Mouse (Mus musculus) embryonic facial prominence, embryonic 10.5 days (tissue): Measurements from ENCODE around the gene Erc2. TPM values are rescaled to one million over a fixed set of nuclear protein-coding genes. Genes with fewer than 3 reads are reported as not detected.

Experiments used
- DNase-seq: peaks from one replicate; pipeline ENCODE4 v3.0.0-alpha.2; 2017; ENCODE audit warnings: low spot score
- H3K27ac ChIP-seq: fragments of 300-500 bp; sonication (generic); replicated peaks from 2 replicates; pipeline ENCODE4 v1.5.1; 2016; ENCODE audit warnings: mild to moderate bottlenecking
- H3K27me3 ChIP-seq: fragments of 300-500 bp; sonication (generic); replicated peaks from 2 replicates; pipeline ENCODE4 v1.6.1; 2016; ENCODE audit warnings: low read depth, mild to moderate bottlenecking; ENCODE audit not compliant: poor library complexity, severe bottlenecking
- H3K36me3 ChIP-seq: fragments of 300-500 bp; sonication (generic); replicated peaks from 2 replicates; pipeline ENCODE4 v1.6.1; 2016; ENCODE audit warnings: mild to moderate bottlenecking, moderate library complexity
- H3K4me1 ChIP-seq: fragments of 300-500 bp; sonication (generic); 2 replicates; pipeline ENCODE4 v1.6.1; 2016
- H3K4me3 ChIP-seq: fragments of 300-500 bp; sonication (generic); 2 replicates; pipeline ENCODE4 v1.5.1; 2016; ENCODE audit warnings: mild to moderate bottlenecking, moderate library complexity
- H3K9me3 ChIP-seq: fragments of 300-500 bp; sonication (generic); 2 replicates; pipeline ENCODE4 v1.6.1; 2016; ENCODE audit warnings: mild to moderate bottlenecking
- WGBS: fragments of 180-500 bp; shearing (Covaris S2); methylation state at CpG from one replicate; pipeline ENCODE4 v1.1.7; 2016; 5-methylcytosine and 5-hydroxymethylcytosine counted together
- polyA plus RNA-seq: library from polyadenylated mRNA; unstranded; fragments of >200 nt; fragmentation: Nextera tagmentation; extraction: Ambion mirVana; gene quantifications from 2 replicates; pipeline ENCODE4 v1.2.1, GENCODE M21; 2016

Gene Erc2
- polyA plus RNA-seq, 1 experiment from 2014 or later: 7.2 TPM

DNA sequence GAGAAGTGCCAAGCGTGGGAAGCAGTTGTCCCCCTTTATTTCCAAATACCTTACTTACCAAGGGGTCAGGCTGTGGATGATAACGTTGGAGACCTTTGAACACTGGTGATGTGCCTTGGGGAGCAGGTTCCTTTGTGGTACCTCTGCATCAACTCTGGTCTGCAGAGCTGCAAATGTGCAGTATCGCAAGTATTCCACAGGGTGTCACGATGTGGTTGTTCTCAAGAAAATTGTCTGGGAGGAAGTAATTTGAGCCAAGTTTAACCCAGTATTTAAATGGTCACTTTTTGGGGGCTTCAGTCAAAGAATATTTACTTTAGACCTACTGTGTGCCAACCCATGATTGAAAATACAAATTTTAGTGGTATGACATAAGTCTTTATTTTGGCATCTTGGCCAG, 381.8 kb downstream of the Erc2 start:
- Histone ChIP-seq H3K4me1 (0 out of 2 replicates have a peak, but pooled peaks cover 2% of the 10 kb centered on the region), H3K9me3 (no peaks in the 10 kb centered on the region), H3K27me3 (no peaks in the 10 kb centered on the region), H3K36me3 (no peaks in the 10 kb centered on the region), H3K4me3 (no peak overlapping the region), H3K27ac (no peak overlapping the region)
- 55% methylated on average over 4 of the region's 4 CpGs for WGBS
- peak; percentile 18 for DNase-seq

DNA sequence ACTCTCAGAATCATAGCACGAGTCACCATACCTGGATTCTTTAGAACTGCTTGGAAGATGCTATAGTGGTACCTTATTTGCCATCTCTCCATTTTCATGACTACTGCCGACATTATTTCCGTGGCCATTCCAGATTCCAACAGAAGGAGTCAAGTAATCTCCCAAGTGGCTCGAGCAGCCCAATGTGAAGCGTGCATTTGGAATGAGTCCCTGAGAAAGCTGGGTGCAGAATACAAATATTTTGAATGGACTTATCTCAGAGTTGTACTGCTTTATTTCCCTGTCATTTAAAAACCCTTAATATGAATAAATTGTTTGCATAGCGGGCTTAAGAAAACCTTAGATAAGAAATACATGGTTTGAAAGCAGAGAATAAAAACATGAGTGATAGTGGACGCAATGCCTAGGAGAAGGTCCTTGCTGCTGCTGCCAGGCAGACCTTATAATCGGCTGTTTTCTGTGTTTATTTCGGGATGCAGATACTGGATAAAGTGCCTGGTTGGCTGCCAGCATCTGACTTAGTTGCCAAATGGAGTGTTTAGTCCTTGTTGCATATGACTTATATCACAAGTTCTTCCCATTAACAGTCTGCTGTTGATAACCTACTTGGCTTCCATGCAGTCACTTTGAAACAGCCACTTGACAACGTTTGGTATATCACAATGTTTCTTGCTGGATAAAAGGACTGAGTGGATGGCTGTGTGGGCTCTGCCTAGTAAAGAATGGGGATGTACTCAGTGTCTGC, 388.5 kb downstream of the Erc2 start:
- H3K4me1 ChIP-seq: no peaks in the 10 kb centered on the region
- no peaks in the 10 kb centered on the region for H3K36me3 ChIP-seq
- DNase-seq: no peak
- WGBS: 87% methylated on average over 10 of the region's 10 CpGs
- H3K9me3 ChIP-seq: no peaks in the 10 kb centered on the region
- no peak overlapping the region for H3K4me3 ChIP-seq
- H3K27ac ChIP-seq: no peak overlapping the region
- H3K27me3 ChIP-seq: no peaks in the 10 kb centered on the region

DNA sequence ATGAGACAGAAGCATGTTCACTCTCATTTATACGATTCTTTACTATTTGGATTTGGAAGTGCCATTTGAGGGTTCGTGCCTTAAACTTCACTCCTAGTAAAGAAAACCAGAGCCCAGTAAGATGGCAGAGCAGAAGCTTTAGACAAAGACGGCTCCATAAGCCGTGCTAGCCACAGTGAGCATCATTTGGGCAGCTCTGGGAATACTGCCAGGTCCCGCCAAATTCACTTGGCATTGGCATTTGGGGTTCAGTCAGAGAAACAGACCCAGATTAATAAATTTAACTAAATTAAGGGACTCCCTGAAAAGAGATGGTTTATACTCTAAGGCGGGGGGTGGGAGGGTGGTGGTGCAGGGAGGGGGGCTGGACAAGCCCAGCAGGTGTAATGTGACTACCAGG, 401.0 kb downstream of the Erc2 start:
- DNase-seq: no peak
- no peaks in the 10 kb centered on the region for H3K27me3 ChIP-seq
- no peak overlapping the region for H3K27ac ChIP-seq
- H3K9me3 ChIP-seq: no peaks in the 10 kb centered on the region
- H3K4me1 ChIP-seq: no peaks in the 10 kb centered on the region
- H3K4me3 ChIP-seq: no peak overlapping the region
- H3K36me3 ChIP-seq: no peaks in the 10 kb centered on the region
- WGBS: 88% methylated on average over 6 of the region's 6 CpGs

DNA sequence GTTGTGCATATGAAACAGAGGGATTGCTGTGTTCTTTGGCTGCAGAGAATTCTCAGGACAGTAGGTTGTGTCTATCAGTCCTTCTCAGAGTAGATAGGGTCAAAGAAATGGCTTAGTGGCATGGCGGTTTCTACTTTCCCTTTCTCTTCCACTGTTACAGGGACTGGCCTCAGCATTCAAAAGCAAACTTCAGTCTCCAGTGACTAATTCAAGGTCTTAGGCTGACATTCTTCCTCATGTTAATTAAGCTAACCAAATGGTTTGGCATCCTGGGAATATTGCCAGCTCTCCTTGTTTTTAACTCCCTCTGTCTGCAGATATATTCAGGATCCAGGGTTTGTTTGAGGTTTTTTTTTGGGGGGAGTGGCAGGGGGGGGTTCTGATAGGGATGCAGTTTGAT, 408.6 kb downstream of the Erc2 start:
- H3K27ac ChIP-seq: no peak overlapping the region
- 70% methylated on average over 1 of the region's 1 CpGs for WGBS
- H3K36me3 ChIP-seq: no peaks in the 10 kb centered on the region
- DNase-seq: no peak
- H3K27me3 ChIP-seq: no peaks in the 10 kb centered on the region
- no peaks in the 10 kb centered on the region for H3K4me1 ChIP-seq
- H3K4me3 ChIP-seq: no peak overlapping the region
- H3K9me3 ChIP-seq: no peaks in the 10 kb centered on the region

- no peaks in the 10 kb centered on the region for H3K9me3 ChIP-seq
- no peak overlapping the region for H3K4me3 ChIP-seq
- H3K36me3 ChIP-seq: no peaks in the 10 kb centered on the region
- no peaks in the 10 kb centered on the region for H3K27me3 ChIP-seq
- DNase-seq: no peak
- H3K27ac ChIP-seq: no peak overlapping the region
- 88% methylated on average over 2 of the region's 2 CpGs for WGBS
- no peaks in the 10 kb centered on the region for H3K4me1 ChIP-seq
These were observed 412.8 kb downstream of the Erc2 start for GRCm38 (mm10) chr14:28035013-28035412.

- WGBS: 63% methylated on average over 4 of the region's 4 CpGs
- Histone ChIP-seq H3K4me1 (peaks cover 15% of the 10 kb centered on the region), H3K27me3 (no peaks in the 10 kb centered on the region), H3K27ac (0 out of 2 replicates have a peak overlapping the region, but pooled peaks have one; percentile 37), H3K36me3 (no peaks in the 10 kb centered on the region), H3K4me3 (no peak overlapping the region), H3K9me3 (no peaks in the 10 kb centered on the region)
- no peak for DNase-seq
These were observed 420.9 kb downstream of the Erc2 start for GRCm38 (mm10) chr14:28043095-28043494.

DNA sequence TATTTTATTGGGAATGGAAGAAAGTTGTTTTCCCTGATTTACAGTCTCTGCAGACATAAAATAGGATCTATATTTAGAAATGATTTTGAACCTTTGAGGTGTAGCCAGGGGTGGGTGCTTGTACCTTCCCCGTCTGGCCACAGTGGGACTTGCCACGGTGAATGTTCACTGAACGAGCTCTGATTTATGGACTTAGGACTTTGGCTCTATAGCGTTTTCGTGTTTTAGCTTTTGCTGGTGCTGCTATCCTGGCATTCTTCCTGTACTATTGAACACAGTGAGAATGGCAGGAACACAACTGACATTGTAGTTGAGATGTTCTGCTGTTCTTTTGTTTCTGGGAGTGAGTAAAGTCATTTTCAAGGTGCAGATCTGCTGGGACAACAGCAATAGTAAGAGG, 429.4 kb downstream of the Erc2 start:
- no peaks in the 10 kb centered on the region for H3K9me3 ChIP-seq
- no peak overlapping the region for H3K4me3 ChIP-seq
- 94% methylated on average over 5 of the region's 5 CpGs for WGBS
- DNase-seq: no peak
- no peak overlapping the region for H3K27ac ChIP-seq
- H3K36me3 ChIP-seq: no peaks in the 10 kb centered on the region
- H3K27me3 ChIP-seq: peaks cover 8% of the 10 kb centered on the region; the same call in 1 of the 2 replicates
- H3K4me1 ChIP-seq: no peaks in the 10 kb centered on the region

GRCm38 (mm10) chr14:28057159-28057884, 435.1 kb downstream of the Erc2 start:
- Histone ChIP-seq H3K4me1 (peaks cover 16% of the 10 kb centered on the region), H3K9me3 (no peaks in the 10 kb centered on the region), H3K27ac (peak overlapping the region; percentile 59), H3K36me3 (no peaks in the 10 kb centered on the region), H3K27me3 (peaks cover 10% of the 10 kb centered on the region; the same call in 1 of the 2 replicates), H3K4me3 (no peak overlapping the region)
- 46% methylated on average over 11 of the region's 11 CpGs for WGBS
- DNase-seq: peak; percentile 13

- Histone ChIP-seq H3K9me3 (no peaks in the 10 kb centered on the region), H3K27me3 (peaks cover 10% of the 10 kb centered on the region; the same call in 1 of the 2 replicates), H3K27ac (peak overlapping the region; percentile 59), H3K4me3 (no peak overlapping the region), H3K36me3 (no peaks in the 10 kb centered on the region), H3K4me1 (peaks cover 16% of the 10 kb centered on the region)
- DNase-seq: peak; percentile 44
- 19% methylated on average over 18 of the region's 18 CpGs for WGBS
These were observed 435.9 kb downstream of the Erc2 start for GRCm38 (mm10) chr14:28057885-28058860.

- peaks cover 16% of the 10 kb centered on the region for H3K4me1 ChIP-seq
- peaks cover 10% of the 10 kb centered on the region; the same call in 1 of the 2 replicates for H3K27me3 ChIP-seq
- DNase-seq: no peak
- no peaks in the 10 kb centered on the region for H3K36me3 ChIP-seq
- H3K4me3 ChIP-seq: no peak overlapping the region
- no peak overlapping the region for H3K27ac ChIP-seq
- no peaks in the 10 kb centered on the region for H3K9me3 ChIP-seq
- 84% methylated on average over 4 of the region's 4 CpGs for WGBS
These were observed 438.7 kb downstream of the Erc2 start for GRCm38 (mm10) chr14:28060891-28061290.

GRCm38 (mm10) chr14:28061649-28062375, 439.6 kb downstream of the Erc2 start:
- DNase-seq: no peak
- Histone ChIP-seq H3K27ac (no peak overlapping the region), H3K36me3 (no peaks in the 10 kb centered on the region), H3K9me3 (no peaks in the 10 kb centered on the region), H3K4me1 (peaks cover 16% of the 10 kb centered on the region), H3K4me3 (no peak overlapping the region), H3K27me3 (0 out of 2 replicates have a peak, but pooled peaks cover under 1% of the 10 kb centered on the region)
- 80% methylated on average over 3 of the region's 3 CpGs for WGBS
